Mouse (Mus musculus): ENCODE results near the gene Dcaf6. TPM values are rescaled to one million over a fixed set of nuclear protein-coding genes. Genes with fewer than 3 reads are reported as not detected.
A peak's percentile ranks its signal among the peaks of the same experiment; 100 is the strongest.

Dcaf6 gene
- polyA plus RNA-seq, 1 experiment from 2014 or later: 15.2 TPM

GRCm38 (mm10) chr1:165281351-165282221, 178.7 kb downstream of the Dcaf6 start:
- Histone ChIP-seq H3K27ac (replicated peaks) (peak overlapping the region; percentile 93), H3K4me2 (replicated peaks) (peak overlapping the region; percentile 75), H3K9me3 (no peaks in the 10 kb centered on the region), H3K4me3 (peak overlapping the region; percentile 90), H3K9ac (replicated peaks) (peak overlapping the region; percentile 95), H3K4me1 (peaks cover 48% of the 10 kb centered on the region), H3K36me3 (no peaks in the 10 kb centered on the region), H3K27me3 (no peaks in the 10 kb centered on the region)
- WGBS: under 1% methylated on average over 33 of the region's 71 CpGs
- ATAC-seq (replicated peaks): peak; percentile 87

GRCm38 (mm10) chr1:165280741-165281140, 179.5 kb downstream of the Dcaf6 start:
- Histone ChIP-seq H3K9me3 (no peaks in the 10 kb centered on the region), H3K27me3 (no peaks in the 10 kb centered on the region), H3K36me3 (no peaks in the 10 kb centered on the region), H3K4me3 (peak overlapping the region; percentile 90), H3K4me1 (peaks cover 44% of the 10 kb centered on the region), H3K4me2 (replicated peaks) (peak overlapping the region; percentile 75), H3K9ac (replicated peaks) (peak overlapping the region; percentile 95), H3K27ac (replicated peaks) (peak overlapping the region; percentile 93)
- no peak for ATAC-seq (replicated peaks)
- WGBS: 11% methylated on average over 10 of the region's 10 CpGs

Other genes starting within 250 kb of the Dcaf6 start
- 152 and 162 TPM in 2 replicates for gene Tiprl, start 223.5 kb downstream of the Dcaf6 start, polyA plus RNA-seq (2015; fragmentation: Nextera tagmentation; extraction: Ambion mirVana)
- gene Gpr161, start 164.7 kb downstream of the Dcaf6 start, polyA plus RNA-seq (2015; fragmentation: Nextera tagmentation; extraction: Ambion mirVana): 4.2 and 4.3 TPM in 2 replicates
- 168 and 182 TPM in 2 replicates for gene Mpc2, start 162 bp upstream of the Dcaf6 start, polyA plus RNA-seq (2015; fragmentation: Nextera tagmentation; extraction: Ambion mirVana)
- 0.17 and 0.20 TPM in 2 replicates for gene Adcy10, start 24.7 kb upstream of the Dcaf6 start, polyA plus RNA-seq (2015; fragmentation: Nextera tagmentation; extraction: Ambion mirVana)
- 144 and 146 TPM in 2 replicates for gene Mpzl1, start 174.1 kb upstream of the Dcaf6 start, polyA plus RNA-seq (2015; fragmentation: Nextera tagmentation; extraction: Ambion mirVana)
- gene Rcsd1, start 249.3 kb upstream of the Dcaf6 start, polyA plus RNA-seq (2015; fragmentation: Nextera tagmentation; extraction: Ambion mirVana): 7.0 and 8.0 TPM in 2 replicates